Mouse (Mus musculus): ENCODE measurements around the gene Pitpna. TPM values are rescaled to one million over a fixed set of nuclear protein-coding genes. Genes with fewer than 3 reads are reported as not detected.

Gene Pitpna
- polyA plus RNA-seq, 1 experiment from 2014 or later = 25.4 TPM

DNA sequence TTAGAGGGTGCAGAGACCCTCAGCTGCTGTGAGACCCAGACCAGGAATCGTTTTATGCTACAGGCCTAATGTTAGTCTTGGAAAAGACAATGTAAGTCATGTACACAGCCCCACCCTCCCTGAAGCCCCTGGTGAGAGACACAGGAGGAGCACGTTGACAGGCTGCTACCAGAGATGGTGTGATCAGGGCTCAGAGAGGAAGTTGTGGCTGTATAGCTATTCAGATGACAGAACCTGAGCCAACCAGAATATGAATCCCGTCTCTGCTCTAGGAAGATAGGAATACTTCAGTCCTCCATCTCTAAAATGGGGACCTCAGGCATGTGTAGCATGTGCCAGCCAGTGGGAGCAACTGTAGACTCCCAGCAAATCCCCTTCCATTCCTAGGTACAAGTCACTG lies 80.7 kb downstream of the Pitpna start:
- peaks cover 43% of the 10 kb centered on the region for H3K36me3 ChIP-seq (ENCODE audit: control insufficient read depth, insufficient read depth)
- no peak overlapping the region for H3K4me2 ChIP-seq (ENCODE audit: low read depth, low read length)
- WGBS (ENCODE audit: insufficient replicate concordance) = 55% methylated on average over 3 of the region's 3 CpGs

DNA sequence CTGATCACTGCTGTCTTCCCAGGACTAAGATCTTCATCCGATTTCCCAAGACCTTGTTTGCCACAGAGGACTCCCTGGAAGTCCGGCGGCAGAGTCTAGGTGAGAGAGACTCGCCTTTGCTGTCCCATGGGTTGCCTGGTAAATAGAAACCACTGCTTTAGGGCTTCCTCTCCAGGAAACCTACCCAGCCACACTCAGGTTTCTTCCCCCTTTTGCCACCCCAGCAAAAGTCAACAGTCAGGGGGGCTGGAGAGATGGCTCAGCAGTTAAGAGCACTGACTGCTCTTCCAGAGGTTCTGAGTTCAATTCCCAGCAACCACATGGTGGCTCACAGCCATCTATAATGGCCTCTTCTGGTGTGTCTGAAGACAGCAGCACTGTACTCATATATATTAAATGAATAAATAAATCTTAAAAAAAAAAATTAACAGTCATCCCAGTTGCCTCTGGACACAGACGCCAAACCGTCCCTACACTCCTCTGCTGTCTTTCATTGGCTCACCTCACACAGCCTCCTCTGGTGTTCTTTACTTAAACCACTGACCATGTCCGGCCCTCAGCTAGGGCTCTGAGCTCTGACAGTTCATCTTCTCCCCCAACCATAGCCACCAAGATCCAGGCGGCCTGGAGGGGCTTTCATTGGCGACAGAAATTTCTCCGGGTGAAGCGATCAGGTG lies 81.4 kb downstream of the Pitpna start:
- H3K36me3 ChIP-seq (ENCODE audit: control insufficient read depth, insufficient read depth) = peaks cover 43% of the 10 kb centered on the region
- no peak for ATAC-seq (ENCODE audit: low read depth)

More for the DNA sequence above, 80.7 kb downstream of the Pitpna start:
- no peaks in the 10 kb centered on the region for H3K9me3 ChIP-seq (replicated peaks; ENCODE audit: control insufficient read depth, low read length)
- H3K9ac ChIP-seq (ENCODE audit: low read depth, low read length) = no peak overlapping the region
- no peak for ATAC-seq (ENCODE audit: low read depth)
- H3K4me1 ChIP-seq (ENCODE audit: control insufficient read depth, low read depth, low read length) = no peaks in the 10 kb centered on the region
- no peaks in the 10 kb centered on the region for H3K27me3 ChIP-seq (ENCODE audit: control insufficient read depth, insufficient read depth, low read depth, low read length)
- no peak overlapping the region for H3K27ac ChIP-seq (ENCODE audit: low read length)
- no peak overlapping the region for H3K4me3 ChIP-seq (ENCODE audit: low read depth, low read length)

DNA sequence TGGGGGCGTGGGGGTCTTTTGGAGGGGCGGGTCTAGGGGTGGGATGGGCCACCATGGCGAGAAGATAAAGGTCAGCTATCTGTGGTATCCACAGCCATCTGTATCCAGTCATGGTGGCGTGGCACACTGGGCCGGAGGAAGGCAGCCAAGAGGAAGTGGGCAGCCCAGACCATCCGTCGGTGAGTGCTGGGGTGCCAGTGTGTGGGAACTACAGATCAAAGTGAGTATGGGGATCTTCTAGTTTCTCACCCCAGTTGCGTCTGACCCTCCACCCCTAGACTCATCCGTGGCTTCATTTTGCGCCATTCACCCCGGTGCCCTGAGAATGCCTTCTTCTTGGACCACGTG lies 81.9 kb downstream of the Pitpna start:
- 67% methylated on average over 12 of the region's 12 CpGs for WGBS (ENCODE audit: insufficient replicate concordance)
- H3K4me2 ChIP-seq (ENCODE audit: low read depth, low read length) = no peak overlapping the region
- no peak overlapping the region for H3K4me3 ChIP-seq (ENCODE audit: low read depth, low read length)
- no peaks in the 10 kb centered on the region for H3K4me1 ChIP-seq (ENCODE audit: control insufficient read depth, low read depth, low read length)
- H3K27me3 ChIP-seq (ENCODE audit: control insufficient read depth, insufficient read depth, low read depth, low read length) = no peaks in the 10 kb centered on the region
- no peak for ATAC-seq (ENCODE audit: low read depth)
- H3K36me3 ChIP-seq (ENCODE audit: control insufficient read depth, insufficient read depth) = peaks cover 43% of the 10 kb centered on the region
- H3K9me3 ChIP-seq (replicated peaks; ENCODE audit: control insufficient read depth, low read length) = no peaks in the 10 kb centered on the region
- no peak overlapping the region for H3K9ac ChIP-seq (ENCODE audit: low read depth, low read length)
- H3K27ac ChIP-seq (ENCODE audit: low read length) = no peak overlapping the region

More for the DNA sequence above, 81.4 kb downstream of the Pitpna start:
- Histone ChIP-seq H3K4me2 (ENCODE audit: low read depth, low read length) (no peak overlapping the region), H3K9ac (ENCODE audit: low read depth, low read length) (no peak overlapping the region), H3K27me3 (ENCODE audit: control insufficient read depth, insufficient read depth, low read depth, low read length) (no peaks in the 10 kb centered on the region), H3K4me1 (ENCODE audit: control insufficient read depth, low read depth, low read length) (no peaks in the 10 kb centered on the region), H3K4me3 (ENCODE audit: low read depth, low read length) (no peak overlapping the region), H3K9me3 (replicated peaks; ENCODE audit: control insufficient read depth, low read length) (no peaks in the 10 kb centered on the region), H3K27ac (ENCODE audit: low read length) (no peak overlapping the region)
- 78% methylated on average over 11 of the region's 11 CpGs for WGBS (ENCODE audit: insufficient replicate concordance)

DNA sequence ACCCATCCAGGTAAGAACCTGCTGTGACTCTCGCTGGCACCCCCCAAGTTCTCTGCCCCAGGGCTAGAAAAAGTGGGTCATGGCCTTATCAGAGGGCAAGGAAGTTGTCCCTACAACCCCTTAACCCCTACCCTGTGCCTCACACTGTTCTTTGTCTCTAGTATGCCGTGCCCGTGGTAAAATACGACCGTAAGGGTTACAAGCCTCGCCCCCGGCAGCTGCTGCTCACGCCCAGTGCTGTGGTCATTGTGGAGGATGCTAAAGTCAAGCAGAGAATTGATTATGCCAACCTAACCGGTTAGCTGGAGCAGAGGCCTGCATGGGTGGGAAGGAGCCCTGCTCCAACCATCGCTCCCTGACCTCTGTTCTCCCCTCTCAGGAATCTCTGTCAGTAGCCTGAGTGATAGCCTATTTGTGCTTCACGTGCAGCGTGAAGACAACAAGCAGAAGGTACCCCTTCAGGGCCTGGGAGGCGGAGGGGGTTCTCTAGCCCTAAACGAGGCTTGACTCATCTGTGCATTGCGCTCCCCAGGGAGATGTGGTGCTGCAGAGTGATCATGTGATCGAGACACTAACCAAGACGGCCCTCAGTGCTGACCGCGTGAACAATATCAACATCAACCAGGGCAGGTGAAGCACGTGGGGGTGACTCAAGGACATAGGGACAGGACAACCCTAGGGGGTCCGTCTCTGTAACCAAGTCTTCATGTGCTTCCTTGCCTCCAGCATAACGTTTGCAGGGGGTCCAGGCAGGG lies 83.7 kb downstream of the Pitpna start:
- no peak for ATAC-seq (ENCODE audit: low read depth)
- peaks cover 29% of the 10 kb centered on the region for H3K36me3 ChIP-seq (ENCODE audit: control insufficient read depth, insufficient read depth)

DNA sequence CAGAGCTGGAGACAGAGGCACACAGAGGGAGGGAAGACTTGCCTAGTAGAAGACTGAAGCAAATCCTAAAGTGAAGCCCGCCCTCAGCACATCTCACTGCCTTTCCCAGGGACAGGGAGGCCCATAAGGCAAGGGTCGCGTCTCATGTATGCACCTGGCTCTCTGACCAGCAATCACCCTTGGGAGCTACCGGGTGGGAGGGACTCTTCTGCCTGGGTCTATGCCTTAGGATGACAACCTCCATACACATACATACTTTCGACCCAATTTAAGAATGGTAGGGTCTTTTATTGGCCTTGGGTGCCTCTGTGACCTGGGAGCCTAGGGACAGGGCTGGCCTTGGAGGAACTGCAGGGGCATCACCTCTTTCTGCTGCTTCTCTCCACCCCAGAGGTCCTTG lies 85.5 kb downstream of the Pitpna start:
- 77% methylated on average over 5 of the region's 5 CpGs for WGBS (ENCODE audit: insufficient replicate concordance)
- Histone ChIP-seq H3K36me3 (ENCODE audit: control insufficient read depth, insufficient read depth) (peaks cover 29% of the 10 kb centered on the region), H3K27ac (ENCODE audit: low read length) (no peak overlapping the region)

More for the DNA sequence above, 83.7 kb downstream of the Pitpna start:
- Histone ChIP-seq H3K4me1 (ENCODE audit: control insufficient read depth, low read depth, low read length) (no peaks in the 10 kb centered on the region), H3K27ac (ENCODE audit: low read length) (no peak overlapping the region), H3K9ac (ENCODE audit: low read depth, low read length) (no peak overlapping the region), H3K4me3 (ENCODE audit: low read depth, low read length) (no peak overlapping the region), H3K27me3 (ENCODE audit: control insufficient read depth, insufficient read depth, low read depth, low read length) (no peaks in the 10 kb centered on the region), H3K4me2 (ENCODE audit: low read depth, low read length) (no peak overlapping the region), H3K9me3 (replicated peaks; ENCODE audit: control insufficient read depth, low read length) (no peaks in the 10 kb centered on the region)
- WGBS (ENCODE audit: insufficient replicate concordance) = 80% methylated on average over 22 of the region's 22 CpGs

DNA sequence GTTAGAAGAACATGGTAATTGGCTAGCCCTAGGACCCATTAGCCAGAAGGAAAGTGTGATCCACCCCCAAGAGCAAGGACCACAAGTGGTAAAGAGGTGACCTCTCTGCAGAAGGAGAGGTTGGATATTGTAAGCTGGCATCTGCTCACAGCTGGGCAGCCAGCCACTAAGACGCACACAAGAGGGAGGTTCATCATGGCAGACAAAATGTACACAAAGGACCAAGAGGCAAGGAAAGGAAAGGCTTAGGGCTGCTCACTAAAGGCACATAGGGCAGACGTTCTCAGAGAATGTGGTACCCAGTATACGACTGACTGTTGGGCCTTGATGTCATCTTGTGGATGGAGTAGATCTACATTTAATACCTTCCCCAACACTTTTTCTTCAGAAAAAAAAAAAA lies 87.0 kb downstream of the Pitpna start:
- H3K27ac ChIP-seq (ENCODE audit: low read length) = no peak overlapping the region
- H3K9ac ChIP-seq (ENCODE audit: low read depth, low read length) = no peak overlapping the region
- no peak overlapping the region for H3K4me3 ChIP-seq (ENCODE audit: low read depth, low read length)
- H3K4me2 ChIP-seq (ENCODE audit: low read depth, low read length) = no peak overlapping the region
- H3K27me3 ChIP-seq (ENCODE audit: control insufficient read depth, insufficient read depth, low read depth, low read length) = no peaks in the 10 kb centered on the region
- H3K9me3 ChIP-seq (replicated peaks; ENCODE audit: control insufficient read depth, low read length) = no peaks in the 10 kb centered on the region
- H3K36me3 ChIP-seq (ENCODE audit: control insufficient read depth, insufficient read depth) = peaks cover 24% of the 10 kb centered on the region
- 67% methylated on average over 3 of the region's 3 CpGs for WGBS (ENCODE audit: insufficient replicate concordance)
- peaks cover 12% of the 10 kb centered on the region for H3K4me1 ChIP-seq (ENCODE audit: control insufficient read depth, low read depth, low read length)
- no peak for ATAC-seq (ENCODE audit: low read depth)

More for the DNA sequence above, 85.5 kb downstream of the Pitpna start:
- Histone ChIP-seq H3K9ac (ENCODE audit: low read depth, low read length) (no peak overlapping the region), H3K4me1 (ENCODE audit: control insufficient read depth, low read depth, low read length) (peaks cover 10% of the 10 kb centered on the region), H3K9me3 (replicated peaks; ENCODE audit: control insufficient read depth, low read length) (no peaks in the 10 kb centered on the region), H3K27me3 (ENCODE audit: control insufficient read depth, insufficient read depth, low read depth, low read length) (no peaks in the 10 kb centered on the region), H3K4me3 (ENCODE audit: low read depth, low read length) (no peak overlapping the region), H3K4me2 (ENCODE audit: low read depth, low read length) (no peak overlapping the region)
- no peak for ATAC-seq (ENCODE audit: low read depth)

DNA sequence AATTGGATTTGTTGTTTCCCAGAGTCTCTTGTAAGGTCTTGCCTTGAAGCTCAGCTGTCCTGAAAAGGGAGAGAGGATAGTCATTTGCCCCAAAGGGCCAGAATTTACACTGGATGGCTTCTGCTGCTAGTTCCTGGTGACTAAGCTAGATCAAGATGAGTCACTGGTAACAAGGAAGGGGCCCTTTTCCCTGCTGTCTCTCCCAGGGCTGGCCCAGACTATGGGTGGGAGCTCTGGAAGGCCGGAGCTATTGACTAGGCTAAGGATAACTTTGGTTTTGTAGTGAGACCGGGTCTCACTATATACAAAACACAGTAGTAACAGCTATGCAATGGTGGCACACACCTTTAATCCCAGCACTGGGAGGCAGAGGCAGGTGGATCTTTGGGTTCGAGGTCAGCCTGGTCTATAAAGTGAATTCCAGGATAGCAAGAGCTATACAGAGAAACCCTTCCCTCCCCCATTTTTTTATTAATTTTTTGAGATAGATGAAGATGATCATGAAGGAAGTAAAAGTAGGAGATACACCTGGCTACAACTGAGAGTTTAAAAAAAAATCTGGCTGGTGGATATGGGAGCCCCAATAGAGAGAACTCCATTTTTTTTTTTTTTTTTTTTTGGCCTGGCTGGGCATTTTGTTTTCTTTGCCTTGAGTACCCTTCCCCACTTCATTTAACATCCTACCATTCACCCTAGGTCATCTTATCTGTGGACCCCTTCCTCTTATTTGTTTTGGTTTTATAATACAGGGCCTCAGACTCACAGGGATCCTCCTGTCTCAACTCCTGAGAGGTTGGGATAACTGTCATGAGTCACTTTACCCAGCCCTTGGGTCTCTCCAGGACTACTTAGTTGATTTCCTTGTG lies 90.2 kb downstream of the Pitpna start:
- Histone ChIP-seq H3K4me1 (ENCODE audit: control insufficient read depth, low read depth, low read length) (peaks cover 25% of the 10 kb centered on the region), H3K27me3 (ENCODE audit: control insufficient read depth, insufficient read depth, low read depth, low read length) (no peaks in the 10 kb centered on the region), H3K4me2 (ENCODE audit: low read depth, low read length) (peak overlapping the region; percentile 67), H3K9ac (ENCODE audit: low read depth, low read length) (peak overlapping the region; percentile 98), H3K4me3 (ENCODE audit: low read depth, low read length) (peak overlapping the region; percentile 97), H3K36me3 (ENCODE audit: control insufficient read depth, insufficient read depth) (peaks cover 5% of the 10 kb centered on the region; the same call in 1 of the 2 replicates), H3K9me3 (replicated peaks; ENCODE audit: control insufficient read depth, low read length) (no peaks in the 10 kb centered on the region), H3K27ac (ENCODE audit: low read length) (peak overlapping the region; percentile 88)
- 85% methylated on average over 3 of the region's 3 CpGs for WGBS (ENCODE audit: insufficient replicate concordance)
- no peak for ATAC-seq (ENCODE audit: low read depth)
